ENCODE assay signal across 8 mouse cellular contexts in the genomic region with DNA sequence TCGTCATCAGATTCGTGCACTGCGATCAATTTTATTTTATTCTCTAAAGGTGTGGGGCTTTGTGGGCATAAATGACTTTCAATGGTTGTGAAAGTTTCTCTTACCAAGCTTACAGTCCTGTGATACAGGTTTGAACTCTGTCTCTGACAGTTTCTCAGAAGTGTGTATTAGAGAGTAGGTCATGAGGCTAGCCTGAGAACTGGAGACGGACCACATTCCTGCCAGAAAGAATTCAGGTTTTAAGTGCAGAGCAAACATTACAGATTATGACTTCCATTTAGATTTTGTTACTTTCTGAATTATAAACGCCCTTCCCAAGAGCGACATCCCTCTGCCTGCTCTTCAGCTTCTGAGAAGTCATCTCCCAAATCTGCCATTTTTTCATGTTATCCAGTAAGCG. TPM values are rescaled to one million over a fixed set of nuclear protein-coding genes. Genes with fewer than 3 reads are reported as not detected.
DNase-seq lines count a peak whose midpoint lies in the region; ATAC-seq and TF ChIP-seq lines count a peak whose summit lies in the region.

No protein-coding gene starts in this region.

- H3K9me3 ChIP-seq in lung, embryonic 14.5 days (ENCODE audit: low read depth, low read length), result no peaks in the 10 kb centered on the region
- H3K9me3 ChIP-seq in intestine, embryonic 16.5 days (ENCODE audit: control insufficient read depth, low read length), result no peaks in the 10 kb centered on the region
- no peaks in the 10 kb centered on the region for H3K9me3 ChIP-seq in neural tube, embryonic 12.5 days

- H3K27me3 ChIP-seq in lung, embryonic 14.5 days (ENCODE audit: insufficient read depth, low read length), result no peaks in the 10 kb centered on the region
- H3K27me3 ChIP-seq in intestine, embryonic 16.5 days (replicated peaks; ENCODE audit: control insufficient read depth, insufficient read depth, low read length), result no peaks in the 10 kb centered on the region
- H3K27me3 ChIP-seq in neural tube, embryonic 12.5 days (replicated peaks), result 0 out of 2 replicates have a peak, but pooled peaks cover 3% of the 10 kb centered on the region

- peak overlapping the region; percentile 52 for H3K9ac ChIP-seq in lung, embryonic 14.5 days
- H3K9ac ChIP-seq in intestine, embryonic 16.5 days (ENCODE audit: low read depth, low read length), result peak overlapping the region; percentile 69
- H3K9ac ChIP-seq in neural tube, embryonic 12.5 days, result peak overlapping the region; percentile 55

- H3K36me3 ChIP-seq in lung, embryonic 14.5 days (ENCODE audit: insufficient read depth), result no peaks in the 10 kb centered on the region
- H3K36me3 ChIP-seq in intestine, embryonic 16.5 days (ENCODE audit: control insufficient read depth, insufficient read depth, low read length), result no peaks in the 10 kb centered on the region
- no peaks in the 10 kb centered on the region for H3K36me3 ChIP-seq in neural tube, embryonic 12.5 days

- WGBS in lung, embryonic 14.5 days, result 32% methylated on average over 7 of the region's 7 CpGs
- 37% methylated on average over 7 of the region's 7 CpGs for WGBS in intestine, embryonic 16.5 days
- WGBS in neural tube, embryonic 12.5 days, result 32% methylated on average over 7 of the region's 7 CpGs

- H3K4me3 ChIP-seq in lung, embryonic 14.5 days (ENCODE audit: low read depth, low read length), result peak overlapping the region; percentile 51
- peak overlapping the region; percentile 57 for H3K4me3 ChIP-seq in embryonic fibroblast, embryonic 13.5 days (ENCODE audit: insufficient read depth, low read length)
- H3K4me3 ChIP-seq in intestine, embryonic 16.5 days (ENCODE audit: low read length), result peak overlapping the region; percentile 64
- peak overlapping the region; percentile 46 for H3K4me3 ChIP-seq in neural tube, embryonic 12.5 days

- no peak for TF ChIP-seq CTCF in lung, embryonic 14.5 days (IDR thresholded peaks at IDR 0.05; ENCODE audit: low read depth)
- TF ChIP-seq CTCF in embryonic fibroblast, embryonic 13.5 days (IDR thresholded peaks at IDR 0.05; ENCODE audit: borderline replicate concordance, insufficient read depth, low read length), result no peak

- H3K27ac ChIP-seq in lung, embryonic 14.5 days (ENCODE audit: low read depth), result peak overlapping the region; percentile 80
- no peak overlapping the region for H3K27ac ChIP-seq in embryonic fibroblast, embryonic 13.5 days (ENCODE audit: insufficient read depth, low read length)
- no peak overlapping the region for H3K27ac ChIP-seq in intestine, embryonic 16.5 days (ENCODE audit: low read length)
- H3K27ac ChIP-seq in neural tube, embryonic 12.5 days, result 0 out of 2 replicates have a peak overlapping the region, but pooled peaks have one; percentile 27

- peaks cover 3% of the 10 kb centered on the region; the same call in 1 of the 2 replicates for H3K4me1 ChIP-seq in lung, embryonic 14.5 days (ENCODE audit: insufficient read depth)
- H3K4me1 ChIP-seq in embryonic fibroblast, embryonic 13.5 days (ENCODE audit: control insufficient read depth, insufficient read depth, low read length), result peaks cover 2% of the 10 kb centered on the region; the same call in 1 of the 2 replicates
- 0 out of 2 replicates have a peak, but pooled peaks cover 3% of the 10 kb centered on the region for H3K4me1 ChIP-seq in intestine, embryonic 16.5 days (ENCODE audit: control insufficient read depth, insufficient read depth, low read length)
- no peaks in the 10 kb centered on the region for H3K4me1 ChIP-seq in neural tube, embryonic 12.5 days

- peak overlapping the region; percentile 91 for H3K4me2 ChIP-seq in lung, embryonic 14.5 days
- peak overlapping the region; percentile 67 for H3K4me2 ChIP-seq in intestine, embryonic 16.5 days (ENCODE audit: low read depth, low read length)
- H3K4me2 ChIP-seq in neural tube, embryonic 12.5 days (replicated peaks), result peak overlapping the region; percentile 73

- no peak for TF ChIP-seq POLR2A in embryonic fibroblast, embryonic 13.5 days (IDR thresholded peaks at IDR 0.05; ENCODE audit: low read depth, low read length)

- peak; percentile 49 for DNase-seq in lung, embryonic 14.5 days
- no peak for DNase-seq in lung, postnatal 4 days
- DNase-seq in left cerebral cortex, adult 9 months (ENCODE audit: low spot score in 2 of 2), result no peak
- DNase-seq in c-Kit-positive CD71-positive TER-119-positive erythroid progenitor cells, embryonic 14.5 days (ENCODE audit: low spot score), result no peak
- DNase-seq in adrenal gland, postnatal 10 days, result no peak

- ATAC-seq in lung, embryonic 14.5 days (ENCODE audit: insufficient read depth), result peak; percentile 50
- ATAC-seq in intestine, embryonic 16.5 days, result 0 out of 2 replicates have a peak, but pooled peaks have one; percentile 16
- peak; percentile 45; the same call in 1 of the 2 replicates for ATAC-seq in neural tube, embryonic 12.5 days (ENCODE audit: low FRiP score, low read depth)

RNA-seq across cellular contexts. Expression of a gene that starts 42.7 kb away (rescaled TPM):
- polyA plus RNA-seq in lung, embryonic 14.5 days (2014; fragmentation: Nextera tagmentation; extraction: Ambion mirVana), result 64.2 and 66.8 TPM in 2 replicates
- polyA plus RNA-seq in embryonic fibroblast, embryonic 13.5 days (2011; ENCODE audit: insufficient read length, low read depth, missing spikeins), result 36.4 and 38.2 TPM in 2 replicates
- 42.3 and 43.1 TPM in 2 replicates for polyA plus RNA-seq in intestine, embryonic 16.5 days (2015; fragmentation: Nextera tagmentation; extraction: Ambion mirVana)
- 38.9 and 39.0 TPM in 2 replicates for polyA plus RNA-seq in neural tube, embryonic 12.5 days (2016; fragmentation: Nextera tagmentation; extraction: Ambion mirVana)
- total RNA-seq in adrenal gland, postnatal 10 days (2021), result 10 to 100 TPM; 26.6 to 27.0 TPM

RNA-seq across cellular contexts. Expression of a gene that starts 47.1 kb away (rescaled TPM):
- 32.6 and 33.0 TPM in 2 replicates for polyA plus RNA-seq in lung, embryonic 14.5 days (2014; fragmentation: Nextera tagmentation; extraction: Ambion mirVana)
- 38.8 TPM in 2 replicates for polyA plus RNA-seq in embryonic fibroblast, embryonic 13.5 days (2011; ENCODE audit: insufficient read length, low read depth, missing spikeins)
- polyA plus RNA-seq in intestine, embryonic 16.5 days (2015; fragmentation: Nextera tagmentation; extraction: Ambion mirVana), result 31.4 and 31.8 TPM in 2 replicates
- 26.3 and 27.8 TPM in 2 replicates for polyA plus RNA-seq in neural tube, embryonic 12.5 days (2016; fragmentation: Nextera tagmentation; extraction: Ambion mirVana)
- 10 to 100 TPM; 19.6 to 23.3 TPM for total RNA-seq in adrenal gland, postnatal 10 days (2021)

RNA-seq across cellular contexts. Expression of a gene that starts 57.1 kb away (rescaled TPM):
- 1.2 and 1.4 TPM in 2 replicates for polyA plus RNA-seq in lung, embryonic 14.5 days (2014; fragmentation: Nextera tagmentation; extraction: Ambion mirVana)
- 0.14 TPM in 1 of 2 replicates, not detected in the other for polyA plus RNA-seq in embryonic fibroblast, embryonic 13.5 days (2011; ENCODE audit: insufficient read length, low read depth, missing spikeins)
- polyA plus RNA-seq in intestine, embryonic 16.5 days (2015; fragmentation: Nextera tagmentation; extraction: Ambion mirVana), result not detected in 2 replicates
- polyA plus RNA-seq in neural tube, embryonic 12.5 days (2016; fragmentation: Nextera tagmentation; extraction: Ambion mirVana), result 14.9 and 15.1 TPM in 2 replicates
- total RNA-seq in adrenal gland, postnatal 10 days (2021), result not detected

Comparison
In these comparisons a context has a peak if more than half of its experiments do, and no peak if none do; other contexts are left out.
1. H3K27ac ChIP-seq: peak in lung, embryonic 14.5 days (single experiment) and neural tube, embryonic 12.5 days (single experiment); none in embryonic fibroblast, embryonic 13.5 days (single experiment) and intestine, embryonic 16.5 days (single experiment).
2. Peak in every context shown above with its lines, with median percentiles within 50 percentile points of each other: ATAC-seq, H3K4me2 ChIP-seq, H3K4me3 ChIP-seq and H3K9ac ChIP-seq.